Mouse (Mus musculus) hindbrain, embryonic 11.5 days (tissue): ENCODE data around the gene Ctsg. TPM values are rescaled to one million over a fixed set of nuclear protein-coding genes. Genes with fewer than 3 reads are reported as not detected.
"Not testable (repeated sequence)": the region's sequence is repeated elsewhere in the genome, so short reads cannot be mapped to it uniquely, and the experiment has no call there.

Experiments used
- ATAC-seq: fragments of 200-750 bp; cut with Nextera tagmentation; 2 replicates; pipeline ENCODE4 v1.8.0; 2017; ENCODE audit warnings: mild to moderate bottlenecking, moderate TSS enrichment, moderate library complexity; ENCODE audit not compliant: low FRiP score
- DNase-seq: peaks from one replicate; pipeline ENCODE4 v3.0.0-alpha.2; 2015; ENCODE audit warnings: low spot score
- H3K27ac ChIP-seq: fragments of 300-500 bp; sonication (generic); 2 replicates; pipeline ENCODE4 v1.5.1; 2014; ENCODE audit warnings: mild to moderate bottlenecking, low read depth, low read length
- H3K27me3 ChIP-seq: fragments of 300-500 bp; sonication (generic); 2 replicates; pipeline ENCODE4 v1.6.1; 2014; ENCODE audit warnings: mild to moderate bottlenecking, low read length, moderate library complexity, mixed read lengths; ENCODE audit not compliant: control insufficient read depth, insufficient read depth
- H3K36me3 ChIP-seq: fragments of 300-500 bp; sonication (generic); 2 replicates; pipeline ENCODE4 v1.6.1; 2014; ENCODE audit warnings: mild to moderate bottlenecking, low read length, moderate library complexity, mixed read lengths; ENCODE audit not compliant: control insufficient read depth, insufficient read depth
- H3K4me1 ChIP-seq: fragments of 300-500 bp; sonication (generic); replicated peaks from 2 replicates; pipeline ENCODE4 v1.6.1; 2014; ENCODE audit warnings: low read length, mixed read lengths; ENCODE audit not compliant: control insufficient read depth, insufficient read depth
- H3K4me2 ChIP-seq: fragments of 300-500 bp; sonication (generic); replicated peaks from 2 replicates; pipeline ENCODE4 v1.6.1; 2014; ENCODE audit warnings: mild to moderate bottlenecking, low read depth, low read length
- H3K4me3 ChIP-seq: fragments of 300-500 bp; sonication (generic); 2 replicates; pipeline ENCODE4 v1.5.1; 2014; ENCODE audit warnings: low read depth, low read length
- H3K9ac ChIP-seq: fragments of 300-500 bp; sonication (generic); 2 replicates; pipeline ENCODE4 v1.6.1; 2014; ENCODE audit warnings: low read depth, low read length
- H3K9me3 ChIP-seq: fragments of 300-500 bp; sonication (generic); 2 replicates; pipeline ENCODE4 v1.6.1; 2016; ENCODE audit warnings: low read length; ENCODE audit not compliant: control insufficient read depth
- WGBS: fragments of 180-500 bp; shearing (Covaris S2); extraction: QIAGEN DNeasy Blood & Tissue Kit; methylation state at CpG from one replicate; pipeline ENCODE4 v1.1.7; 2014; 5-methylcytosine and 5-hydroxymethylcytosine counted together
- polyA plus RNA-seq: library from polyadenylated mRNA; unstranded; fragments of >200 nt; fragmentation: Nextera tagmentation; extraction: Ambion mirVana; gene quantifications from 2 replicates; pipeline ENCODE4 v1.2.1, GENCODE M21; 2014

Gene Ctsg
- 0.31 TPM in 1 of 2 replicates, not detected in the other for polyA plus RNA-seq

DNA sequence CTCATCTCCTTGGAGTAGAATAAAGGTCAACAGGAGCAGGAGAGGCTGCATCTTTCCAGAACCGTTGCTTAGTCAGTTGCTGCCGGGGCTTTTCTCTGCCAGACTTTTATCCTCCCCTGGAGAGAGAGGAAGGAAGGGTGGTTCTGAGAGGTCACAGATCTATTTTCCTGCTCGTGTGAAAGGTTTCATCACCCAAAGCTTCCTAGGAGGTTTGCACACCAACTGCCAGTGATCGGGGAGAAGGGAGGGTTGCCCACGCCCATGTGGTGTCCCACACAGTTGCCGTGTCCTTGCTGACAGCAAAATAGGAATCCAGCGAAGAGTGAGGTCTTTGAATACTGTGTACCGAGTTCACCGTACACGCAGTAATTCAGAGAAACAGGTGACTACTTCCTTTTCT, at the start of gene Ctsg:
TSS of gene Ctsg (minus strand) at position 189 of the 400 bp plus-strand sequence.
- Histone ChIP-seq H3K27ac (no peak within 1 kb of the TSS), H3K4me3 (no peak within 1 kb of the TSS), H3K4me1 (no peaks in the 10 kb centered on the region), H3K27me3 (no peaks in the 10 kb centered on the region), H3K9ac (no peak within 1 kb of the TSS), H3K36me3 (no peaks in the 10 kb centered on the region), H3K9me3 (no peaks in the 10 kb centered on the region), H3K4me2 (no peak within 1 kb of the TSS)
- DNase-seq: no peak
- WGBS: 78% methylated on average over 10 of the region's 10 CpGs
- no peak for ATAC-seq

DNA sequence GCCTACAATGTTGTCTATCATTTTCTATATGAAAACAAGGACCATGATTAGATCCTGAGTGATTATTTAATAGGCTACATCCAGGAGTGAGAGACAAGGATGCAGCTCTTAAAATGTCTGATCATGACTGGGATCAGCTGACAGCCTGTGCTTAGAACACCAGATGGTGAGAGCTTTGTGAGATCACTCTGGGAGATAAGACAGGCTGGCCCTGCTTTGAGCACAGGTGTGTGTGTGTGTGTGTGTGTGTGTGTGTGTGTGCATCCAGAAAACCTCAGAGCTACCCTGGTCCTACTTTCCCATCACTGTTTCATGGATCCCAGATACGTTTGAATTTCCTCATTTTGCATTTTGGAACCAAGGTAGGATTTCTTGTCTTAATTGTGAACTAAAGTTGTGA, 31.3 kb upstream of the Ctsg start:
- H3K9ac ChIP-seq, DNase-seq, H3K9me3 ChIP-seq, ATAC-seq, H3K27ac ChIP-seq, H3K4me2 ChIP-seq, H3K36me3 ChIP-seq, H3K4me1 ChIP-seq, H3K4me3 ChIP-seq, H3K27me3 ChIP-seq: not testable (repeated sequence)
- WGBS: 84% methylated on average over 1 of the region's 1 CpGs

DNA sequence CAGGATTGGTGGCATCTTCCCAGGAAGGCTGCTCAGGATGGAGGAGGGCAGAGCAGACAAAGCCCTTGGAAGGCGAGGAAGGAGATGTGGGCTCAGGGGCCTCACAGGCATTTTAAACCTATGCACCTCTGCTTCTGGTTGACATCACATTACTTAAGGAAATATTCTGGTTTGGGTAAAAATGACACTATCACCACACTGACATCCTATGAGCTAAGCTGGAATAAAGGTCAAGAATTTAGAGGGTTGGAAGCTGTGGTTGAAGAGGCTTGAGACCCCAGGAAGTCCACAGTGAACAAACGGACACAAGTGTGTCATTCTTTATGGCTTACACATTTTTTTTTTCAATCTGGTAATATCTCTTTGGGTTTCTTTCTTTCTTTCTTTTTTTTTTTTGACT, 30.1 kb upstream of the Ctsg start, which contains the start of gene Gzmd:
TSS of gene Gzmd (minus strand) at position 101 of the 400 bp plus-strand sequence.
- not testable (repeated sequence) for H3K27ac ChIP-seq, H3K4me1 ChIP-seq, H3K36me3 ChIP-seq, H3K4me3 ChIP-seq, H3K9me3 ChIP-seq, ATAC-seq, H3K27me3 ChIP-seq, DNase-seq, H3K4me2 ChIP-seq, H3K9ac ChIP-seq
- 86% methylated on average over 2 of the region's 2 CpGs for WGBS

DNA sequence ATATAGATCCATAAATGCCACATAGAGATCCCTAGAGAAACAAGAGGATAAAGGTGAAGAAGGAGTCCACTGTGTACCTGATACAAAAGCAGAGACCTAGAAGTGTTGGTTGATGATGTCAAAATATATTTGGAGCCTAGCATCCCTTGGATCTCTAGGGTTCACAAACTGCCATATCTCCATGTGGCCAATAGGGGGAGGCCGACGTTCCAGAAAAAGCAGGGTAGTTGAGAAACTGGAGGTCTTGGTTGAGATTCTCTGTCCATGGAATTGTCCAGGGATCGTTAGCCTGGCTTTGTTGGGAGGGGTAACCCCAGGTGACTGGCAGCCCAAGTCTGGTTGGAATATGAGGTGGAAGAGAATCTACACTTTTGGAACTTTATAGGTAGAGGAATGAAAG, 26.0 kb upstream of the Ctsg start:
- 32% methylated on average over 3 of the region's 3 CpGs for WGBS
- Histone ChIP-seq H3K36me3 (no peaks in the 10 kb centered on the region), H3K9ac (no peak overlapping the region), H3K4me3 (no peak overlapping the region), H3K4me1 (no peaks in the 10 kb centered on the region), H3K4me2 (no peak overlapping the region), H3K27me3 (no peaks in the 10 kb centered on the region), H3K27ac (no peak overlapping the region), H3K9me3 (no peaks in the 10 kb centered on the region)
- peak; percentile 5 for DNase-seq
- no peak for ATAC-seq

DNA sequence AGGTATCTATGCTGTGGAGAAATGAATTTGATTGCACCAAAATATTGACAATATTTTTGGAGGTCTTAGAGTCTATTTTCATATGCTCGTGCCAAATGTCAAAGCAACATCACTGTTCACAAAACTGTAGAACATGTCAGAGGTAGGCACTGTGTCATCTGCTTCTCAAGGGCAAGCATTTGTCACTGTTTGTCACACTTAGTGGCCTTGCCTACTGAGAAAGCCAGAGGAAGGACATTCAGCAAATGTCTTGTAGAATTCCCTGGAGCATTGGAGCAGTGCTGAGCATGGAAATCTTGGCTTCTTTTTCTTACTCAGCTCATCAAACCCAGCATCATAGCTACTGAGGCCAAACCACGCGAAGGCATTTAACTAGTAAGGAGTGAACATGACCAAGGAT, 21.1 kb upstream of the Ctsg start:
- H3K27me3 ChIP-seq: no peaks in the 10 kb centered on the region
- no peak for ATAC-seq
- WGBS: 85% methylated on average over 3 of the region's 3 CpGs
- H3K9me3 ChIP-seq: no peaks in the 10 kb centered on the region
- H3K9ac ChIP-seq: no peak overlapping the region
- no peak overlapping the region for H3K4me2 ChIP-seq
- H3K4me1 ChIP-seq: no peaks in the 10 kb centered on the region
- H3K27ac ChIP-seq: no peak overlapping the region
- H3K36me3 ChIP-seq: no peaks in the 10 kb centered on the region
- no peak for DNase-seq
- no peak overlapping the region for H3K4me3 ChIP-seq

DNA sequence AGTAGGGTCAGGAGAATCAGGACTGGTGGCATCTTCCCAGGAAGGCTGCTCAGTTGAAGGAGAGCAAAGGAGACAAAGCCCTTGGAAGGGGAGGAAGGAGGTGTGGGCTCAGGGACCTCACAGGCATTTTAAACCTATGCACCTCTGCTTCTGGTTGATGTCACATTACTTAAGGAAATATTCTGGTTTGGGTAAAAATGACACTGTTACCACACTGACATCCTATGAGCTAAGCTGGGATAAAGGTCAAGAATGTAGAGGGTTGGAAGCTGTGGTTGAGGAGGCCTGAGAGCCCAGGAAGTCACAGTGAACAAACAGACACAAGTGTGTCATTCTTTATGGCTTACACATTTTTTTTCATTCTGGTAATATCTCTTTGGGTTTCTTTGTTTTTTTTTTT, 18.2 kb upstream of the Ctsg start, which contains the start of gene Gzme:
TSS of gene Gzme (minus strand) at position 101 of the 400 bp plus-strand sequence.
- H3K4me2 ChIP-seq: no peak within 1 kb of the TSS
- H3K4me3 ChIP-seq: no peak within 1 kb of the TSS
- H3K9ac ChIP-seq: no peak within 1 kb of the TSS
- no peaks in the 10 kb centered on the region for H3K27me3 ChIP-seq
- H3K9me3 ChIP-seq: no peaks in the 10 kb centered on the region
- H3K27ac ChIP-seq: no peak within 1 kb of the TSS
- ATAC-seq (no peak), DNase-seq (no peak)
- no peaks in the 10 kb centered on the region for H3K4me1 ChIP-seq
- no peaks in the 10 kb centered on the region for H3K36me3 ChIP-seq

DNA sequence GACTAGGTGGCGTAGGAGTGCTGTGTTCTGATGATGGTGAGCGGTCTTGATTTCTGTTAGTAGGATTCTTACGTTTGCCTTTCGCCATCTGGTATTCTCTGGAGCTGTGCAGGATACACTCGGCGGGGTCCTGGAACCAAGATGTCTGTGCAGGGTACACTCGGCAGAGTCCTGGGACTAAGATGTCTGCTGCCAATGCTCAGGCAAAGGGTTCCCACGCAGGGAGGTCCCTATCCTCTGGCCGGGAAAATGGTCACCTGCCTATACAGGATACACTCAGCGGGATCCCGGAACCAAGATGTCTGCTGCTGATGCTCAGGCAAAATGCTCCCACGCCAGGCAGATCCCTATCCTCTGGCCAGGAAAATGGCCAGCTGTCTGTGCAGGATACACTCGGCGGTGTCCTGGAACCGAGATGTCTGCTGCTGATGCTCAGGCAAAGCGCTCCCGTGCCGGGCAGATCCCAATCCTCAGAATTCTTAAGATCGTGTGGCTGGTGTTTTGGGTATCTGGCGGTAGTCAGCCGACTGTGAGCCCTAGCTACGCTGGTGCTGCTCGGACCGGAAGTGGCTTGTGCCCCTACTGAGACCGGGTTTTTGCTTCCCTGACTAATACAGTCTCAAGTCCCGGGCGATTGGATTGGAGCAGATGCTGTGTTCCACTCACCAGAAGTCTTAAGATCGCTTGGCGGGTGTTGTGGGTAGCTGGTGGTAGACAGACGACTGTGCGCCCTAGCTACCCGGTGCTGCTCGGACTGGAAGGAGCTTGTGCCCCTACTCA, 13.3 kb upstream of the Ctsg start:
- H3K36me3 ChIP-seq, H3K4me1 ChIP-seq, H3K27ac ChIP-seq, ATAC-seq, H3K9me3 ChIP-seq, H3K4me3 ChIP-seq, H3K9ac ChIP-seq, H3K27me3 ChIP-seq, H3K4me2 ChIP-seq, DNase-seq: not testable (repeated sequence)
- WGBS: 93% methylated on average over 33 of the region's 33 CpGs

DNA sequence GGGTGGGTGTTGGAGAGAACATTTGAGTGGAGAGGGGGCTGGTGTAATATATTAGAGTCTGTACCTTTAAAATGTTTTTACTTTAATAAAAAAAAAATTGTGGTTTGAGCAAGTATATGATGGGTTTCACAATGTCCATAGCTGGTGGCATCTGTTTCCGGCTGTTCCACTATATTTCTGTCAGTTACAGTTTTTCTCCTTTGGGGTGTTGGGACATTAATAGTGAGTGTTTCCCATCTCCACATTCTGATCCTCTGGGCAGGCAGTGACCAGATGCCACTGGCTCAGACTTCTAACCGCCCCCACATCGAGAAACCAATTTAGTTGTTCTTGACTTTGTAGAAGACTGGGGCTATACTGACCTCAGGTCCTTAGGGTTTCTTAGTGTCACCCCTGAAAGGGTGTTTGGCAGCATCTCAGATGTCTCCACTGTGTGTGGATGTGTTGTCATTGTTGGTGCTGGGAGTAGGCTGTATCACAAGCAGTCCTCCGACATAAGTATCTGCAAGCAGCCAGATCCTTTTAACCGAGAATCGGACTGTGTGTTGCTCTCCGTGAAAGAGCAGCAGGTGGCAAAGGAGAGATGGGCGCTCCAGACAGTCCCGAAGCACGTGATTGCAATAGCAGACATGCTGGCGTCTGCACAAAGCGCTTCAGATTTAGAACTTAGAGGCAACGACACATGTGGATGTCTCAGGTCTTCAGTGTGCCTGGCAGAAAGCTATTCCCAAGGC, 3.2 kb upstream of the Ctsg start:
- DNase-seq (no peak), ATAC-seq (no peak)
- WGBS: 81% methylated on average over 13 of the region's 13 CpGs
- no peak overlapping the region for H3K4me2 ChIP-seq
- H3K36me3 ChIP-seq: no peaks in the 10 kb centered on the region
- no peaks in the 10 kb centered on the region for H3K27me3 ChIP-seq
- H3K9ac ChIP-seq: no peak overlapping the region
- H3K4me1 ChIP-seq: no peaks in the 10 kb centered on the region
- no peak overlapping the region for H3K4me3 ChIP-seq
- no peaks in the 10 kb centered on the region for H3K9me3 ChIP-seq
- no peak overlapping the region for H3K27ac ChIP-seq

DNA sequence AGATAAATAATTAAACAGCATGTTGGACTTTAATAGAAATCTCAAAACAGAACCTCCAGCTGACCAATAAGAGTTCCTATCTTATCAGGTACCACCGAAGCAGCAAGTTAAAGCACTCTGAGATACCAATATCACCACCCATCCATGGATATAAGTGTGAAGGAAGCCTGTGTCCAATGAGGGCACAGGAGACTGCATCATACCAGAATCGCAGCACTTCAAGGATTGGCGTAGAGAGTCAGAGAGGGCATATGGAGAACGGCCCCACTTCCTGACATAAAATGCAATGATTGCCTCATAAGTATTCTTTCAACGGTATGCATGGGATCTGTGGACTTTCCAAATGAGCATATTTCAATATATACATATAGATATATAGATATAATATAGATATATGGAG, 2.6 kb upstream of the Ctsg start:
- WGBS: 95% methylated on average over 5 of the region's 5 CpGs
- no peak overlapping the region for H3K4me3 ChIP-seq
- no peak for DNase-seq

More for the DNA sequence above, 2.6 kb upstream of the Ctsg start:
- no peak overlapping the region for H3K9ac ChIP-seq
- H3K27ac ChIP-seq: no peak overlapping the region
- H3K9me3 ChIP-seq: no peaks in the 10 kb centered on the region
- no peaks in the 10 kb centered on the region for H3K4me1 ChIP-seq
- H3K36me3 ChIP-seq: no peaks in the 10 kb centered on the region
- H3K4me2 ChIP-seq: no peak overlapping the region
- no peak for ATAC-seq
- no peaks in the 10 kb centered on the region for H3K27me3 ChIP-seq
